Mouse (Mus musculus): ENCODE measurements around the gene Pdgfra.

Pdgfra gene

GRCm38 (mm10) chr5:75152021-75152425 lies at the start of gene Pdgfra:
TSS of gene Pdgfra (plus strand) at chr5:75152292.
- in situ Hi-C loops (cut with MboI), result loop anchor here (10.0 to 25.0 kb wide), 2 partner anchors 207 to 515 kb away; no protein-coding TSS in a partner anchor

GRCm38 (mm10) chr5:75106511-75106910 lies 45.6 kb upstream of the Pdgfra start:
- in situ Hi-C loops (cut with MboI), result no loop called here

- in situ Hi-C loops (cut with MboI), result no loop called here
Observed at GRCm38 (mm10) chr5:75109368-75109767, 42.7 kb upstream of the Pdgfra start.

GRCm38 (mm10) chr5:75111781-75112180 lies 40.3 kb upstream of the Pdgfra start:
- in situ Hi-C loops (cut with MboI), result no loop called here

GRCm38 (mm10) chr5:75118840-75119239 lies 33.3 kb upstream of the Pdgfra start:
- in situ Hi-C loops (cut with MboI), result no loop called here

DNA sequence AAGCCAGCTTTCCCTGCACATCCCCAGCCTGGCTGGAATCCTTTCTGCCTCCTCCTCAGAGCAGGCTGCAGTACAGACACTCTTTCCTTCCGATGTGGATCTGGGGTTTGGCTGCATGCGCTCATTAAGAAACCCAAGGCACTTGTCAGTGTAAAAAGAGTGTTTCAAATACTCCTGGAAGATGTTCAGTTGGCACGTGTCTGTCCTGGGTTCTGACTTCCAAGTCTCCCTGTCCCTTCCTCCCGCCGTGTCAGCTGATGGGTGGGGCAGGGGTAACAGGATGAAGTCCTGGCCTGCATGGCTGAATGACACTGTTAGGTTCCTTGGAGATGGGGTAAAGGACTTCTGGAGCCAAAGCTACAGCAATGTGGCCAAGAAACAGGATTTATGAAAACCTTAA lies 30.4 kb upstream of the Pdgfra start:
- in situ Hi-C loops (cut with MboI), result no loop called here

- in situ Hi-C loops (cut with MboI), result no loop called here
Observed at GRCm38 (mm10) chr5:75134681-75135080, 17.4 kb upstream of the Pdgfra start.

DNA sequence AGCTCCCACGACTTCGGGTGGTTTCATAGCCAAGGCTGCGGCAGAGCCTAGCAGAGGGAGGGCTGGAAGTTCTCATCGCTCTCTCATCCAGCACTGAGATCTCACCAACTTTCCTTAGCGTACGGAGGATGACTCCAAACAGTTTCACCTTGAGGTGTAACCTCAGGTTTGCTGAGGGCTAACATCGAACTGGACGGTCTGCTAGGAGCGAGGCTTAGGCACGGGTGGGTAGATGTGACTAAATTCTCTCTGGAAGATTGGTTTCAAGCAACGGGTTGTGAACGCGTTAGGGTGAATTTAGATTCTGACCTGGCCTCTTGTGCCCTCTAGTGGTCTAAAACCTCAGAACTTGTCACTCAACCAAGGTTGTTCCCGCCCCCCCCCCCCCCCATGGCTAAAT lies 9.0 kb upstream of the Pdgfra start:
- in situ Hi-C loops (cut with MboI), result loop anchor here (10.0 kb wide), 2 partner anchors 178 to 708 kb away; no protein-coding TSS in a partner anchor

DNA sequence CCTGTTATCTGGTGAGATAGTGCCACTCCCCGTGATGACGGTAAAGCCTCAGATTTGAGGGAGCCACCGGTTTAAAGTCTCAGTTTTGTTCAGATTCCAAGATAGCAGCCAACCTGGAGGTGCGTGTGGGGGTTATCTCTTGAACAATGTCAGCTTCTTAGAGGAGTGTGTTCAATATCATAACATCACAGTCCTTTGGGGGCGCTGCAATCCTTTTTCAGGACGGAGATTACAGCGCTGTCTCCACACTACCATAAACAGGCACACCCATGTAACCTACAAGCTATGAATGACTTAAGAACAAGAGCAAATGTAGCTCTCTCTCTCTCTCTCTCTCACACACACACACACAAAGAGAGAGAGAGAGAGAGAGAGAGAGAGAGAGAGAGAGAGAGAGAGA lies 8.3 kb upstream of the Pdgfra start:
- in situ Hi-C loops (cut with MboI), result loop anchor here (10.0 kb wide), 2 partner anchors 179 to 709 kb away; no protein-coding TSS in a partner anchor

DNA sequence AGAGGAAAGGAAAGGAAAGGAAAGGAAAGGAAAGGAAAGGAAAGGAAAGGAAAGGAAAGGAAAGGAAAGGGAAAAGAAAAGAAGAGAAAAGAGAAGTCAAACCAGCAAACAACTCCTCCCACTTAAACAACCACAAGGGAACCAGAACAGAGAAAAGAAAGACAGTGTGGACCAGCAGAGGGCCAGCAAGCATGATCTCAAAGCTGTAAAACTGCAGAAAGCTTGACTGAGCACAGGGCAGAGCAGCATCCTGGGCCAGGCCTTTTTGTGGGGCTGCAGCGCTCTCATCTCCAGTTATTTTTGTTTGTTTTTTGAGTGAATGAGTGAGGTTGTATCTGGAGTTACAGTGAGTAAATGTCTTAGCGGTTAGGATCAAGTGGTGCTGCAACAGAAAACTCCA lies 6.8 kb upstream of the Pdgfra start:
- in situ Hi-C loops (cut with MboI), result loop anchor here (10.0 kb wide), 2 partner anchors 181 to 711 kb away; no protein-coding TSS in a partner anchor

GRCm38 (mm10) chr5:75146469-75146868 lies 5.6 kb upstream of the Pdgfra start:
- in situ Hi-C loops (cut with MboI), result loop anchor here (10.0 kb wide), 2 partner anchors 182 to 712 kb away; no protein-coding TSS in a partner anchor

GRCm38 (mm10) chr5:75148343-75149127 lies 3.6 kb upstream of the Pdgfra start:
- in situ Hi-C loops (cut with MboI), result loop anchor here (10.0 kb wide), 2 partner anchors 184 to 714 kb away; no protein-coding TSS in a partner anchor

DNA sequence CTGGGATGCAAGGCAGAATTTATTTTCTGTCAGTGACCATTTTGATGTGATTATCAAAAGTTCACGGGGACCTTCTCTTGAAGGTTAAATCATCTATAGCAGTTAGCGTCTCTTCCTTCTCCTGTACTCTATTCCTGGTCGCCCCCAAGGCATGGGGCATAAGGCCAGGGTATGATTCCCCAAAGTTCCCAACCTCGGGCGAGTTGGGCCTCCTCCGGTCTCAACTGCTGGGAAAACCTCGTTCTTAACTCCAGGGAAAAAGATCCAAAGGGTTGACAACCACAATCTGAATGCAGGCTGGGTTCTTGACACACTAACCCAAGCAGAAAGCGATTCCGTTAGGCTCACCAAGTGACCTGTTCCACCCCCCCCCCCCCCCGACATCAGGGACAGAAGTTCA lies 2.7 kb upstream of the Pdgfra start:
- in situ Hi-C loops (cut with MboI), result loop anchor here (10.0 kb wide), 2 partner anchors 185 to 715 kb away; no protein-coding TSS in a partner anchor

- in situ Hi-C loops (cut with MboI), result loop anchor here (10.0 to 25.0 kb wide), 4 partner anchors 185 to 715 kb away; no protein-coding TSS in a partner anchor
Observed at GRCm38 (mm10) chr5:75149880-75150279, 2.2 kb upstream of the Pdgfra start.

GRCm38 (mm10) chr5:75150341-75150981 lies 1.6 kb upstream of the Pdgfra start:
- in situ Hi-C loops (cut with MboI), result loop anchor here (10.0 to 25.0 kb wide), 2 partner anchors 206 to 513 kb away; no protein-coding TSS in a partner anchor

DNA sequence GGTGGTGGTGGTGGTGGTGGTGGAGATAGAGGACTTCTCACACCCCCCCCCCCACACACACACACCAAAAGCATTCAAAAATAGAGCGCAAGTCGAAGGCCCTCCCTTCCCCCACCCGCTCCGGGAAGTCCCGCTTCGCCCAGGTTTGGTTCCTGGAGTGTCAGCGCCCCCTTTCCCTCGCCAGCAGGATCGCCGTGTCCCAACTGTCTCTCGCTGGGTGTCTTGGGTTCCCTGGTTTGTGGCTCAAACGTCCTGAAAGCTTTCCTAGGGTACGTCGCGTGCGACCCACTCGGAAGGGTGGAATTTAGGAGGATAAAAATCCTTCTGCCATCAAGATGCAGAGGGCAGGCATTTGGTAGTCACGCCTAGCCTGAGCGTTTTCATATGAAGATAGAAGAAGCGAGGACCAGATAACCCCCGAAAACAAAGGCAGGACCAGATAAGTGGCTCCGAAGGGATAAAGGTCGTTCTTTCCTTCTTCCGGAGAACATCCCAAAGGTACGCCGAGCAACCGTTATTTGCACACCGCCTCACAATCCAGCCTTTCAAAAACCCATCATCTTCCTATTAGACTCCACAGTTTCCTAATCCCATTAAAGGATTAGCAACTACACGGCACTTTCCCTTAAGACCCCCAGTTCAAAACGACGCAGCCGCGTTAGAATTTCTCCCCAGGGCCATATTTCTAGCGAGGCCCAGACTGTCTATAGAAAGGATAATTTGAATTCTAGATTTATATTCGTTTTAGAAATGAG lies 769 bp upstream of the Pdgfra start:
- in situ Hi-C loops (cut with MboI), result loop anchor here (10.0 to 25.0 kb wide), 2 partner anchors 207 to 514 kb away; no protein-coding TSS in a partner anchor

GRCm38 (mm10) chr5:75152791-75153625 lies 916 bp downstream of the Pdgfra start:
- in situ Hi-C loops (cut with MboI), result loop anchor here (10.0 to 25.0 kb wide), 2 partner anchors 208 to 516 kb away; no protein-coding TSS in a partner anchor

GRCm38 (mm10) chr5:75153626-75153960 lies 1.5 kb downstream of the Pdgfra start:
- in situ Hi-C loops (cut with MboI), result loop anchor here (10.0 to 25.0 kb wide), 2 partner anchors 209 to 516 kb away; no protein-coding TSS in a partner anchor

GRCm38 (mm10) chr5:75153961-75154620 lies 2.0 kb downstream of the Pdgfra start:
- in situ Hi-C loops (cut with MboI), result loop anchor here (10.0 to 25.0 kb wide), 2 partner anchors 209 to 517 kb away; no protein-coding TSS in a partner anchor

All from mature B cell (primary cell).